In the genomic region with DNA sequence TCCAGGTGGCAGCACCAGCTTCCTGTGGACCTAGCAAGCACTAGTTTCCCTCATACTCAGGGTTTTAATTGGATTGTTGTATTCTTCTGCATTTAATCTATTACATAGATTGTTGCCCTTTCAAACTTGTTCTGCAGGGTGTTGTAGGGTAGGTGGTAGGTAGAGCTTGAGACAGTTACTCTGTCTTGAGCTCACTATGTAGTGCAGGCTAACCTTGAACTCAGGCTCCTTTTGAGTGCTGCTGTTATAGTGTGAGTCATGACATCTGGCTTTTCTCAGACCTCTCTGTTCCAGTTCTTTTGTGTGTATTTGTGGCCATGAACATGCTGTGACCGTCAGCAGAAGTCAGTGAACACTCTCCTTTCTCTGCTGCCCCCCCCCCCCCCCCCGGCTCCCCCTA, we compare ENCODE assay signal across 22 mouse cellular contexts. TPM values are rescaled to one million over a fixed set of nuclear protein-coding genes. Genes with fewer than 3 reads are reported as not detected.
DNase-seq lines count a peak whose midpoint lies in the region; ATAC-seq lines count a peak whose summit lies in the region.
"Had no signal": no experiment of that assay in that cellular context is flagged by ENCODE, and none has a peak within 500 bp of the region (broad histone marks: within the 10 kb centered on the region; RNA-seq: fewer than 3 reads in every experiment).

No protein-coding gene starts in this region.

- peaks cover 3% of the 10 kb centered on the region; the same call in 1 of the 2 replicates for H3K36me3 ChIP-seq in heart, embryonic 11.5 days (ENCODE audit: control insufficient read depth, insufficient read depth, low read length)
- 0 out of 2 replicates have a peak, but pooled peaks cover 3% of the 10 kb centered on the region for H3K36me3 ChIP-seq in midbrain, embryonic 11.5 days (ENCODE audit: control insufficient read depth, insufficient read depth, low read length)
- H3K36me3 ChIP-seq in midbrain, embryonic 10.5 days = peaks cover 70% of the 10 kb centered on the region

- H3K4me1 ChIP-seq in heart, embryonic 11.5 days (ENCODE audit: control insufficient read depth, insufficient read depth, low read length) = peaks cover 11% of the 10 kb centered on the region; the same call in 1 of the 2 replicates
- no peaks in the 10 kb centered on the region for H3K4me1 ChIP-seq in midbrain, embryonic 11.5 days (ENCODE audit: control insufficient read depth, insufficient read depth, low read length)
- H3K4me1 ChIP-seq in midbrain, embryonic 10.5 days = peaks cover 3% of the 10 kb centered on the region; the same call in 1 of the 2 replicates
- H3K4me1 ChIP-seq: forebrain, embryonic 13.5 days had no signal

- DNase-seq in adrenal gland, adult (ENCODE audit: inconsistent age in 2 of 2, low spot score in 1 of 2) = peak; percentile 52 to 80
- DNase-seq in adrenal gland, postnatal 4 days (ENCODE audit: low spot score in 2 of 2) = no peak
- DNase-seq in heart, adult 9 months (ENCODE audit: low spot score in 2 of 2) = no peak
- DNase-seq in midbrain, embryonic 11.5 days (ENCODE audit: low spot score, missing footprints) = peak; percentile 49
- no peak for DNase-seq in midbrain, embryonic 10.5 days (ENCODE audit: low spot score)
- DNase-seq: adrenal gland, postnatal 25 days; cerebellum, adult 18-20 months; cerebellum, adult 9-10 months; cerebellum, postnatal 14 days; gastrocnemius, postnatal 10 days; gastrocnemius, postnatal 36 days; kidney, adult 18-20 months had no signal

- H3K9me3 ChIP-seq in heart, embryonic 11.5 days (replicated peaks; ENCODE audit: control insufficient read depth, low read length) = no peaks in the 10 kb centered on the region
- no peaks in the 10 kb centered on the region for H3K9me3 ChIP-seq in midbrain, embryonic 11.5 days (ENCODE audit: control insufficient read depth, low read length)
- no peaks in the 10 kb centered on the region for H3K9me3 ChIP-seq in midbrain, embryonic 10.5 days (replicated peaks)
- H3K9me3 ChIP-seq: forebrain, embryonic 10.5 days; forebrain, embryonic 13.5 days; heart, embryonic 10.5 days; hindbrain, embryonic 13.5 days had no signal

- no peak overlapping the region for H3K27ac ChIP-seq in heart, embryonic 11.5 days (ENCODE audit: low read depth, low read length)
- H3K27ac ChIP-seq in midbrain, embryonic 11.5 days (ENCODE audit: low read depth, low read length) = no peak overlapping the region
- H3K27ac ChIP-seq in midbrain, embryonic 10.5 days (replicated peaks) = no peak overlapping the region
- H3K27ac ChIP-seq: forebrain, embryonic 10.5 days; forebrain, embryonic 13.5 days; heart, embryonic 10.5 days; hindbrain, embryonic 13.5 days; hindbrain, postnatal 0 days had no signal

- H3K27me3 ChIP-seq in heart, embryonic 11.5 days (ENCODE audit: control insufficient read depth, insufficient read depth, low read length) = no peaks in the 10 kb centered on the region
- no peaks in the 10 kb centered on the region for H3K27me3 ChIP-seq in midbrain, embryonic 11.5 days (ENCODE audit: control insufficient read depth, insufficient read depth, low read length)
- H3K27me3 ChIP-seq in midbrain, embryonic 10.5 days (ENCODE audit: low read depth, poor library complexity, severe bottlenecking) = no peaks in the 10 kb centered on the region
- H3K27me3 ChIP-seq: forebrain, embryonic 13.5 days; hindbrain, embryonic 13.5 days had no signal

- WGBS in heart, embryonic 11.5 days (ENCODE audit: insufficient replicate concordance) = 70% methylated on average over 2 of the region's 2 CpGs
- WGBS in midbrain, embryonic 11.5 days = 97% methylated on average over 2 of the region's 2 CpGs
- WGBS in midbrain, embryonic 10.5 days = 70% methylated on average over 2 of the region's 2 CpGs

- H3K4me3 ChIP-seq in heart, embryonic 11.5 days (ENCODE audit: low read depth, low read length) = no peak overlapping the region
- no peak overlapping the region for H3K4me3 ChIP-seq in midbrain, embryonic 11.5 days (ENCODE audit: low read depth, low read length)
- H3K4me3 ChIP-seq in midbrain, embryonic 10.5 days = no peak overlapping the region
- H3K4me3 ChIP-seq: forebrain, embryonic 10.5 days; forebrain, embryonic 13.5 days; heart, embryonic 10.5 days; hindbrain, embryonic 13.5 days had no signal

- peak overlapping the region; percentile 22; the same call in 1 of the 2 replicates for H3K9ac ChIP-seq in heart, embryonic 11.5 days (ENCODE audit: low read depth, low read length)
- H3K9ac ChIP-seq in midbrain, embryonic 11.5 days (ENCODE audit: low read length) = no peak overlapping the region
- H3K9ac ChIP-seq: forebrain, embryonic 13.5 days; hindbrain, embryonic 13.5 days had no signal

- H3K4me2 ChIP-seq in heart, embryonic 11.5 days = no peak overlapping the region
- no peak overlapping the region for H3K4me2 ChIP-seq in midbrain, embryonic 11.5 days
- H3K4me2 ChIP-seq: forebrain, embryonic 13.5 days; hindbrain, embryonic 13.5 days had no signal

- ATAC-seq in heart, embryonic 11.5 days (replicated peaks; ENCODE audit: insufficient number of reproducible peaks, low FRiP score, low TSS enrichment) = no peak
- no peak for ATAC-seq in midbrain, embryonic 11.5 days (ENCODE audit: low FRiP score)
- ATAC-seq: activated CD4-positive, CD25-positive, alpha-beta regulatory T cell, adult 4 months; forebrain, embryonic 13.5 days; forebrain, embryonic 16.5 days; hindbrain, postnatal 0 days; inflammation-experienced regulatory T-cells, adult 6 months; intestine, embryonic 16.5 days had no signal

RNA-seq across cellular contexts. Expression of gene Etnk1, which starts 12.7 kb away (rescaled TPM):
- 100 to 1,000 TPM; 102 to 108 TPM for total RNA-seq in adrenal gland, postnatal 4 days (2021)
- polyA plus RNA-seq in heart, embryonic 11.5 days (2014; fragmentation: Nextera tagmentation; extraction: Ambion mirVana) = 18.0 and 19.8 TPM in 2 replicates
- polyA plus RNA-seq in midbrain, embryonic 11.5 days (2014; fragmentation: Nextera tagmentation; extraction: Ambion mirVana) = 30.7 and 32.3 TPM in 2 replicates
- 21.0 and 23.9 TPM in 2 replicates for polyA plus RNA-seq in midbrain, embryonic 10.5 days (2016; fragmentation: Nextera tagmentation; extraction: Ambion mirVana)

Comparison
In these comparisons a context has a peak if more than half of its experiments do, and no peak if none do; other contexts are left out.
1. DNase-seq: peak in adrenal gland, adult (2 of 2) and midbrain, embryonic 11.5 days (single experiment); none in adrenal gland, postnatal 4 days (0 of 2), heart, adult 9 months (0 of 2) and midbrain, embryonic 10.5 days (single experiment).